Mouse (Mus musculus): ENCODE results near the gene H2-T24.
"Not testable (repeated sequence)": the region's sequence is repeated elsewhere in the genome, so short reads cannot be mapped to it uniquely, and the experiment has no call there.

Gene H2-T24

DNA sequence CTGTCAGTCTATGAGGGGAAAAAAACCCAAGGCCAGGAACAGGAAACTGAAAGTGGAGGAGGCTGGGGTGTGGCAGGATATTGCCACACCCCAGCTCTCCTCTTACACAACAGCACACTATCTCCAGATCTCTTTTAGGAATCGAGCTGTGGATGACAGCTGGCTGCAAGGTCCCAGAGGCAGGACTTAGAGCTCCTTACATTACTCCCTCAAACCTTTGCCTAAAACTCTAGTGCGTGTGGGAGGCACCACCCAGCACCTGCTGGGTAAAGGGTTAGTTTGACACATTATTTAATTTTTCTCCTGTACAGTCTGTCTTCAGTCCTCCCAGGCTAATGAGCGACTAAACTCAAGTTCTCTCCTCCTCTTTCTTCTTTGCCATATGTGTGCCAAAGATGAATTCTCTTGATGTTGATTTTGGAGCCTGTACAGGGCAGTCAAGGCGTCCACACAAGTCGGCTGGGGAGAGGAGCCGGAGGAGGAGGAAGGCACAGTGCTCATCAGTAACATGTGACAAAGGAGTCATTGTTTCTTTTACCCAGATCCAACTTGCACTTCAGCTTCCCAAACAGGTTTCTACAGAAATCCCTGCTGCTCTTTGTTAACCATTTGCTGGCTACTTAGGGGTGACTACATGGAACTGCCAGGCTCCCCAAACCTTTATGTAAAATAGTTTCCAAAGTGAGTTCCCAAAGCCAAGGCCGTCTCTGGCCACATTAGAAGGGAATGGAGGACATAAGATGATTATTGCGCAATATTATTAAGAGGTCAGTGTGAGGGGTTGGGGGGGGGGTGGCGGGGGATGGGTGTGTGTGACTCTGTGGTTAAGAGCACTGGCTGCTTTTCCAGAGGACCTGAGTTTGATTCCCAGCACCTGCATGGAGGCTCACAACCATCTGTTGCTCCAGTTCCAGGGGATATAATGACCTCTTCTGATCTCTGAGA is 3.6 kb upstream of the H2-T24 start:
- no peak for DNase-seq (ENCODE audit: low spot score in 2 of 2)

DNA sequence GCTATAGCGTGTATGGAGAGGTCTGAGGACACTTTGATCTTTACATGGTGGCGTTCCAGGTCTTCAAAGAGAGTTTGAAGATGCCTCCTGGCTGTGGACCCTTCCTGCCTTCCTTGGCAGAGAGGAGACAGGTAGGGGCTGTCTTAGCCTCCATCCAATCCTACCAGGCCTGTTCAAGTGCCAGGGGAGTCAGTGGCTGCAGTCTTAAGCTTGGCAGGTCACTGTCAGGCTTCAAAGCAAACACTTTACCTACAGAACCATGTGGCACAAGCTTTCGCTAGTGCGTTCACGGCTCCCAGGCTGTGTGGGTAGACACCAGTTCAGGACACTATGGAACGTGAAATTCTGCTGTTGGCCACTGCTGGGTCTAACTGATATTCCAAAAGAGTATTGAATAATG is 2.6 kb upstream of the H2-T24 start:
- no peak for DNase-seq (ENCODE audit: low spot score in 2 of 2)

DNA sequence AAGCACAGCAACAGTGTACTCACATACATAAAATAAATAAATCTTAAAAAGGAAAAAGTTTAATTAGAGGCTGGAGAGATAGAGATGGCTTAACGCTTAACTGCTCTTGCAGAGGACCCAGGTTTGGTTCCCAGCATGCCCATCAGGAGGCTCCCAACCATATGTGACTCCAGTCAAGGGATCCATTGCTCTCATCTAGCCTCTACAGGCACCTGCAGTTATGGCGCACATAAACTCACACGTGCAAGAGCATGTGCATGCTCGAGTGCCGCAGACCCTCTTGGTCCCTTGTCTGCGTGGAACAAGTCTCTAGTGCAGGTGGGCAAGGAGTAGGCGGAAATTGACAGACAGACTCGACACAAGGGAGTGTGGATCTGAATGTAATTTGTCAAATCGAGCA is 1.7 kb upstream of the H2-T24 start:
- no peak for DNase-seq (ENCODE audit: low spot score in 2 of 2)

DNA sequence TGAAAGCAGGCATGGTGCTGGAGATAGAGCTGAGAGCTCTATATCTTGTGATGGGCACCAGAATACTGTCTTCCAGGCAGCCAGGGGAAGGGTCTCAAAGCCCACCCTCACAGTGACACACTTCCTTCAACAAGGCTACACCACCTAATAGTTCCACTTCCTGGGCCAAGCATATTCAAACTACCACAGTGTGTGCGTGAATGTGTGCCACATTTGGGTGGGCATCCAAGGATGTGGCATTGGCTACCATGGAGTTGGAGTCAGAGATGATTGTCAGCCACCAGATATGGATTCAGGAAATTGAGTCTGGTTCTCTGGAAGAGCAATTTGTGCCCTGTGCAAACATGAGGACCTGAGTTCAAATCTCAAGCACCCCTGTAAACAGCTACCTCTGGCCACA is 949 bp upstream of the H2-T24 start:
- DNase-seq (ENCODE audit: low spot score in 2 of 2), result no peak

DNA sequence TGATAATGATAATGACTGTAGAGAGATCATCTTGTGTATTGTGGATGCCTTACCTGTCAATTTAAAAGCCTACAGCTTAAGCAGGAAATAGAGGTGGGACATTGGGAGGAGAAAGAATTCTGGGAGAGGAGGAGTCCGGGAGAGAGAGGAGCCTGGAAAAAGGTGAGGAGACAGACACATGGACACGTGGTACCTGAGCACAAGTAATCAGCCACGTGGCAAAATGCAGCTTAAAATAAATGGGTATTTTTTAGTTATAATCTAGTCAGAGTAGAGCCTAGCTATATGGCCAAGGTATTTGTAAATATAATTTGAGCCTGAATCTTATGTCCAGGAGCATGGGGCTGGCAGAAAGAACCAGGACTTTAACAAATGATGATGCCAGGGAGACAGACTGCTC is 841 bp downstream of the H2-T24 start:
- no peak for DNase-seq (ENCODE audit: low spot score in 2 of 2)

DNA sequence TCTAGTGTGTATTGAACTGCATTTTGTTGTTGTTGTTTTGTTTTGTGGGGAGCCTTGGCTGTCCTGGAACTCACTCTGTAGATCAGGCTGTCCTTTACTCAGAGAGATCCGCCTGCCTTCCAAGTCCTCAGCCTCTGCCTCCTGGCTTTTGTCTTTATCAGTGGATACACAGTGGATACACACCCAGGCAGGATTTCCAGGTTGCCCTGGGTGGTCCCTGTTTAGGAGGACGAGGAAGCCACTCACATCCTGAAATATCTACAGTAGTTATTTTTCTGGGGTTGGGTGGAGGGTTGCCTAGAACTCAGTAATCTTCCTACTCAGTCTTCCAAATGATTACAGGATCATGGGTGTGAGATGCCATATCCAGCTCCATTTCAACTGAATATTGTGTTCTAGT is 1.4 kb downstream of the H2-T24 start:
- DNase-seq (ENCODE audit: low spot score in 2 of 2), result no peak

DNA sequence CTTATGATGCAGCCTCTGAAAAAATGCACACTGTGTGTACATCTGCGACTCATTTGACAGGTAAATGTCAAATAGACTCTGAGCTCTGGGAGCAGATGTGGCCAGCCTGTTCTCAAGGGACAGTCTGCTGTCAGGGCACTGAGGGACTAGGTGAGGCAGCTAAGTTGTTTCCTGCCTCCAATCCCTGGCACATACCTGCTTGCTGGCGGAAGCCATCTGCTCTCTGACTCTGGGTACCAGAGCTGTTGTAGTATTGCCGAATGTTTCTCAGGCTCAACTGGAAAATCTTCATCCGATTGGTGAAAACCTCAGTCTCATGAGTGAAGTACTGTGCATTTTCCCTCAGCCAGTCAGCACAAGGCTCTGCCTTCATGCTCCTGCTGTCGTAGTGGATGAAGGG is 3.3 kb downstream of the H2-T24 start:
- no peak for DNase-seq (ENCODE audit: low spot score in 2 of 2)

DNA sequence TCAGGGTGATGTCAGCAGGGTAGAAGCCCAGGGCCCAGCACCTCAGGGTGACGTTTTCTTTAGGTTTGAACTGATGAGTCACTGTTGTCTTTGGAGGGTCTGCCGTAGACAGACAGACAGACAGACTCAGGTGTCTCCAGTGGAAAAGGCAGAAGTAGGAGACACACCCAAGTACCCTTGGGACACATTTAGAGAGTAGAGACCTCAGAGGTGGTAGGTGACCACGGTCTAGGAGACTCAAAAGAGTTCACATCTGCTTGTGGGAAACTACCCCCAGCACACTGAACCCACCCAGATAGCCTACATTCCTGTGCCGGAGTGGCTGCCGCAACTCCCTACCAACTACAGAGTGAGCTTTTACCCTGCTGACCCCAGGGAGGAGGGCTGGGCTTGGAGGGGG is 5.4 kb downstream of the H2-T24 start:
- no peak for DNase-seq (ENCODE audit: low spot score in 2 of 2)

DNA sequence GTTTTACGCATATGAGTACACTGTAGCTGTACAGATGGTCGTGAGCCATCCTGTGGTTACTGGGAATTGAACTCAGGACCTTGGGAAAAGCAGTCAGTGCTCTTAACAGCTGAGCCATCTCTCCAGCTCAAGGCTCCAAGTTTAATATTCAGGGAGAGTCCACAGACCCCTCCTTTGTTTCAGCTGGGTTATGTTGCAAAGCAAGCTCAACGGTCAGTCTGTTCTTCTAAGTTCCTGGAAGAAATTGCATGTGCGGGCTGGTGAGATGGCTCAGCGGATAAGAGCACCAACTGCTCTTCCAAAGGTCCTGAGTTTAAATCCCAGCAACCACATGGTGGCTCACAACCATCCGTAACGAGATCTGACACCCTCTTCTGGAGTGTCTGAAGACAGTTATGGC is 16.0 kb downstream of the H2-T24 start:
- DNase-seq (ENCODE audit: low spot score in 2 of 2), result not testable (repeated sequence)

DNA sequence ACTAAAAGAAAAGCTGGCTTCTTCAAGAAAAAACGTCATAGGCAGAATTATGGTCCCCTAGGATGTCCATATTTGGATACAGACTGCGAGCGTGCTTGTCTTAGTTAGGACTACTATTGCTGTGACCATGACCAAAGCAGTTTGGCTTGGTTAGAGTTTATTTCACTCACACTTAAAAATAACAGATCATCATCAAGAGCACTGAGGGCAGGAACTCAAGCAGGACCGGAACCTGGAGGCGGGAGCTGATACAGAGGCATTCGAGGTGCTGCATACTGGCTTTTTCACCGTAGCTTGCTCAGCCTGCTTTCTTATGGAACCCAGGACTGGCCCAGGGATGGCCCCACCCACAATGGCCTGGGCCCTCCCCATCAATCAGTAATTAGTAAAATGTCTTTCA is 17.0 kb downstream of the H2-T24 start:
- no peak for DNase-seq (ENCODE audit: low spot score in 2 of 2)

DNA sequence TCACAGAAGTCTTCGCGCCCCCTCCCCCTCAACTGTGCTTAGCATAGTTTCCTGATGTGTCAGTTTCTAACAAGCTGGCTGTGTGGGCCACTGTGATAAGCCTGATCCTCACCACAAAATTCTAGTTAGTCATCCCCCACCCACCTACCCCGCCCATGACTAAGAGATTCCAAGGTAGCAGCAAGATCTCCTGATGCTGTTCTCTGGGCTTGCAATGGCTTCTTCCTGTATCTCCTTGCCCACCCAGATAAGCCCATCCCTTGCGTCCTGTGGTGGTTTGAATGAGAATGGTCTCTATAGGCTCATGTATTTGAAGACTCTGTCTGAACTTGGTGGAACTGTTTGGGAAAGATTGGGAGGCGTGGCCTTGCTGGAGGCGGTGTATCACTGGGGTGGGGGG is 18.4 kb downstream of the H2-T24 start:
- no peak for DNase-seq (ENCODE audit: low spot score in 2 of 2)

DNA sequence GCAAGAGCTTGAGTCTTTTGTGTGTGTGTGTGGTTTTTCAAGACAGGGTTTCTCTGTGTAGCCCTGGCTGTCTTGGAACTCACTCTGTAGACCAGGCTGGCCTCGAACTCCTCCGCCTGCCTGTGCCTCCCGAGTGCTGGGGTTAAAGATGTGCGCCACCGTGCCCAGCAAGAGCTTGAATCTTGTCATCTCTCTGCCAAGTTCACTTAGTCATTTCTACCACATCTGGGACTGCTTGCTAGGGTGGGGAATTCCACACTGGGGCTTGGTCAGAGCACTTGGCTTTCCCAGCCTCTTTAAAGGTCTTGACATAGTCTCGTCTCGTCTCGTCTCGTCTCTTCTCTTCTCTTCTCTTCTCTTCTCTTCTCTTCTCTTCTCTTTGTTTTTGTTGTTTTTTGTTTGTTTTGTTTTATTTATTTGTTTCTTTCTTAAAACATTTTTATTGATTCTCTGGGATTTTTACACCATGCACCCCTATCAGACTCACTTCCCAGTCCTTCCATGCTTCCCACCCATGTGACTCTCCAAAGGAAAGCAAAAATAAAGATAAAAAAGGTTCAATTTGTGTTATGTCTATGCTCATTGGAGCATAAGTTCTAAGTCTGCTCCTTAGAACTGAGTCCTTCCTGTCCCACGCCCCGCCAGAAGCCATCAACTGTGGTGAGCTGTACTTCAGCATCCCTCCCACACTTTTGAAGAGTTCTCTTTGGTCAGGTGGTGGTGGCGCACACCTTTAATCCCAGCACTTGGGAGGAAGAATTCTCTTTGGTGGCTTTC is 19.1 kb downstream of the H2-T24 start:
- DNase-seq (ENCODE audit: low spot score in 2 of 2), result no peak

DNA sequence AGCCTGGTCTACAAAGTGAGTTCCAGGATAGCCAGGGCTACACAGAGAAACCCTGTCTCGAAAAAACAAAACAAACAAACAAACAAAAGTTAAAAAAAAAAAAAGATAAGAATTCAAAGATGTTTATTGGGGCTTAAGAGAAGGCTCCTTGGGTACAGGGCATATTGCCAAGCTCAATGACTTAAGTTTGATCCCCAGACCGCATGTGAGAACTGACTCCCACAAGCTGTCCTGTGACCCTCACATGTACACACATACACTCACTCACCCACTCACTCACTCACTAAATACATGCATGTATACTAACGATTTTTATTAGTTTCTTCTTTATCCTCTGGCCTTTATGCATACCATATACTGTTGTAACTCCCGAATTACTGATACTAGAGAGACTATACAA is 20.0 kb downstream of the H2-T24 start:
- DNase-seq (ENCODE audit: low spot score in 2 of 2), result no peak

DNA sequence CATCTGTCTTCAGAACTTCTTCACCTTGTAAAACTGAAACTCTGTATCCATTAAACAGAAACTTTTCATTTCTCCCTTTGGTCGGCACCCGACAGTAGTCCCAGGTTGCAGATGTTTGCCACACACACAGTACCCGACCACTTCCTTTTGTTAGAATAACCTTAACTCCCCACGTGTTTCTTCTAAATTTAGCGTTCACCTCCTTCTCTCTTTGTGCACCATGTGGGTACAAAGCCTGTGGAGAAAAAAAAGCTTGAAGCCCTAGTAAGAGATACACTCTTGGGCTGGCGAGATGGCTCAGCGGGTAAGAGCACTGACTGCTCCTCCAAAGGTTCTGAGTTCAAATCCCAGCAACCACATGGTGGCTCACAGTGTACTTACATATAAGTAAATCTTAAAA is 21.0 kb downstream of the H2-T24 start:
- no peak for DNase-seq (ENCODE audit: low spot score in 2 of 2)

DNA sequence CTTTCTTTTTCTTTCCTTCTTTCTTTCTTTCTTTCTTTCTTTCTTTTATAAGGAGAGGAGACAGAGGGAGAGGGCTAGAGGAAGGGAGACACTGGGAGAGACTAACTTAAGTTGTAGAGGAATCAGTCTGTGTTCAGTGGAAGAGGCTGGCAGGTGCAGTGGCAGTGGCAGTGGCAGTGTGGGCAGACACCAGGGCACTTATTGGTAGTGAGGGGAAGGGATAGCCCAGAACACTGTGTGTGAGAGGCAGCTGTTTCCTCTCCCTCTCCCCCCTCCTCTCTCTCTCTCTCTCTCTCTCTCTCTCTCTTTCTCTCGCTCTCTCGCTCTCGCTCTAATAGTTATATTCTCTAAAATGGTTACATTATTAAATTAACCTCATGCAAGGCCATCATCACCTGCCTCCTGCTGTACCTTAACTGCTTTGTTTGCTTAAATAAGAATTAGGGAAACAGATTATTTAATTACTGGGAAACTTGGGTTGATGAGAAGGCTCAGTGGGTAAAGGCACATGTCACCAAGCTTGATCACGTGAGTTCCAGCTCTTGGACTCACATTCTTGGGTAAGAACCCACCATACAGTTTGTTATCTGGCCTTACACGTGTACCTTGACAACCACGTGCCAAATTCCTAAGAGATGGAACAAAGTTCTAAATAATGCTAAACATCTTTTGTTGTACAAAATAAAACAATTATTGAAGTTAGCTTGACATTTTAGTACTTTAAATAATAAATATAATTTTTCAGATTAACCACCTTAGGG is 21.6 kb downstream of the H2-T24 start:
- DNase-seq (ENCODE audit: low spot score in 2 of 2), result no peak

DNA sequence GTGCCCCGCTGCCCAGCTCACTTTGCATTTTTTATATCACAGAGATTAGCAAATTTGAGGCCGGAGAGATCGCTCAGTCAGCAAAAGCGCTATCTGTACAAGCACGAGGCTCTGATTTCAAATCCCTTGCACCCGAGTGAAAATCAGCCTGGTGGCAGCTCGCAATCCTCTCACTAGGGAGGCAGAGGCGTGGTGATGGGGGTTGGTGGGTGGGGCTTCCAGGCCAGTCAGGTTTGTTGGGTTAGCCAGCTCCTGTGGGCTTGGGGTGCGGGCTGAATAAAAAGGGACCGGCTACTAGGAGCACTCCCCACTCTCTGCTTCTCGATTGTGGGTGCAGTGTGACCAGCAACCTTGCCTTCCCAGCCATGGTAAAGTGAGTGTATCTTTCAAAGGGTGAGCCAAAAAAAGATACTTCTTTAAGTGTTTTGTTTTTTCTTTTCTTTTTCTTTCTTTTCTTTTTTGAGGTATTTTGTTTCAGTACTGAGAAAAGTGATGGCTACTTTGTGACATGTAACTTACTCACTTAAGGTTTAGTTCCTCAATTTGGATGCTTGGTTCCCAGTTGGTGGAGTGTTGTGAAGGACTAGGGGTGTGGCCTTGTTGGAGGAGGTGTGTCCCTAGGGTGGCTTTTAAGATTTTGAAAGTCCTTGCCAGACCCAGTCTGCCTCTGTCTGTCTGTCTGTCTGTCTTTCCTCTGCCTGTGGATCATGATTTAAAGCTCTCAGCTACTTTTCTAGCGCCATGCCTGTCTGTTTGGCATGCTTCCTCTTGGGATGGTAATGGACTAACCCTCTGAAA is 22.4 kb downstream of the H2-T24 start:
- no peak for DNase-seq (ENCODE audit: low spot score in 2 of 2)

DNA sequence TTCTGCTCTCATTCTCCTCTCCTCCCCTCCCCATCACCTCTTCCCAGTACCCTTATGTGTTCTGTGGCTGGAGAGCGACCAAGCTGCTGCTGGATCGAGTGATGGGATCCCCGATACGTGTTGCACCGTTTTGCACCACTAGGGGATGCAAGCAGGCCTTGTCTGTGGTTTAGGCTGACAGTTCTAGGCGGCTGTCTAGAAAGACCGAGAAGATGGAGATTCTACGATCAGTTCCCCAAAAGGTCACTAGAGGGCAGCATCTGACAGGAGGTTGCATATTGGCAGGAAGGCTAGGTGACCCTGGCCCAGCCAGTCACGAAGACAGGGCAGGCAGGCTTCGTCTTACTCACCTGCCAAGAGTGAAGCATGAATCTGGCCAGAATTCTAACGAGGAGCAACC is 23.4 kb downstream of the H2-T24 start:
- DNase-seq (ENCODE audit: low spot score in 2 of 2), result peak; percentile 91 to 98

DNA sequence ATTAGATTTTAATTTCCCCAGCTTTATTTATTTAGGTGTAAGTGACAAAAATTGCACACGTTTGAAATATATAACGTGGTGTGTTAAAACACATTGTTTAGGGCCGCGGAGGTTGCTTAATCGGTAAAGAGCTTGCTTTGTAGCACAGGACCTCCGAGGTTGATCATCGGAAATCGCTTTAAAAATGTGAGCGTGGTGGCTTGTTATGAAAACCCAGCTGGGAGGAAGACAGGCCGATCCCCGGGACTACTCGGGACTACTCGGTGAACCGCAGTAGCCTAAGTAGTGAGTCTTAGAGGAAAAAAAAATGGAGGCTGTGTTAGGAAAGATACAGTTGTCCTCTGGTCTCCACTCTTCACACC is 25.5 kb downstream of the H2-T24 start:
- no peak for DNase-seq (ENCODE audit: low spot score in 2 of 2)

DNA sequence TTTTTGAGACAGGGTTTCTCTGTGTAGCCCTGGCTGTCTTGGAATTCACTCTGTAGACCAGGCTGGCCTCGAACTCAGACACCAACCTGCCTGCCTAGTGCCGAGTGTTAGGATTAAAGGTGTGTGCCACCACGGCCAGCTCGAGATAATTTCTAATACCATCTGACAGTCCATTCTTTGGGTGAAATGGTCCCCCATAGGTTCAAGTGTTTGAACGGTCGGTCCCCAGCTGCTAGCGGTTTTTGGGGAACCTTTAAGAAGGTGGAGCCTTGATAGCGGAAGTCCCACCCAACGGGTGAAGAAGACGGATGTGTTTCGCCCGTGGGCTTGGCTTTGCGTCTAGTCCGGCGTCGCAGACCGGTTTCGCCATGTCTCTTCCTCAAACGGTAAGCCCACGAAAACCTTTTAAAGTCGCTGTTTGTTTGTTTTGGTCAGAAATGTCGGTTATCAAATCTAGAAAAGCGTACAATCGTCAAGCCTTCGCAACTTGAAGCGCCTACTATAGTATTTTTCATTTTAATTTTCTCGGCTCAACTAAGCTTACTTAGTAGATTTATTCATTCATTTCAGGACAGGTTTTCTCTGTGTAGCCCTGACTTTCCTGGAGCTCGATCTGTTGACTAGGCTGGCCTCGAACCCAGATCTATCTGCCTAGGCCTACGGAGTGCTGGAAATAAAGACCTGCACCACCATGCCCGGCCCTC is 26.0 kb downstream of the H2-T24 start:
- DNase-seq (ENCODE audit: low spot score in 2 of 2), result peak in 1 of 2 experiments; percentile 59

DNA sequence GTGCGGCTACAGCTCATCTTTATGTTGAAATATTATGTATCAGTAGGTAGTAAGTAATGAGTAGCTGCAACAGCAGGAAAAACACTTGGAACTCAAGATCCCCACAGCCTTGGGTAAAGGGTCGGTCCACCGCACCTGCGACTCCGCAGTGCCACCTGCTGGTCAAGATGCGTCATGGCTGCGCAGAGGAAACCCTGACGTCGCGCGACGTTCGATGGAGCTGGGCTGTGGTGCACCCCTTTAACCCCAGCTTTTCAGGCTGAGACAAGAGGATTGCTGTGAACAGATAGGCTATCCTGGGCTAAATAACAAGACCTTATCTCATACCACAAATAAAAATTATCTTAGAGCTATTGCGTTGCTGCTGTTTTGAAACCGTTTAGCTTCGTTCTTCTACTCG is 26.7 kb downstream of the H2-T24 start:
- peak; percentile 66 to 76 for DNase-seq (ENCODE audit: low spot score in 2 of 2)

DNA sequence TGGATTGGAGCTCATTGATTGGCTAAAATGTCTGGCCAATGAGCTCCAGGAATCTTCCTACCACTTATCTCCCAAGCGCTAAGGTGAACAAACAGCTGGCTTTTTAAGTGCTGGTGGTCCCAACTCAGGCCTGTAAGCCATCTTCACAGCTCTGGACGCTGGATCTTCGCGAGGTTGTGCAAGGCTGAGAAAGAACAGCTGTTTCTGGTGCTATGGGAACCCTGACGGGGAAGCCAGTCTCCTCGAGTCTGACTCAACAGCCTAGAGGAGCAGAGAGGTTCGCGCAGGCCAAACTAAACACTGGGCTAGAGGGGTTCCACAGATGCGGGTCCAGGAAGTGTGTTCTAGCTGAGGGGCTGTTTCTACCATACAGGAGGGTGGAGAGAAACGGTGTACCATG is 28.6 kb downstream of the H2-T24 start:
- DNase-seq (ENCODE audit: low spot score in 2 of 2), result no peak
